Mouse (Mus musculus) CD4-positive helper T cell, adult 2 months (primary cell): ENCODE data around the gene Mea1.

Source experiments
- DNase-seq: peaks from one replicate; pipeline ENCODE4 v3.0.0-alpha.2; 2012; ENCODE audit warnings: low read depth, missing footprints, low spot score

Mea1 gene

GRCm38 (mm10) chr17:46678416-46678815 lies at the start of gene Mea1:
Gene Mea1, plus strand, starts transcription at chr17:46678793.
- no peak for DNase-seq

DNA sequence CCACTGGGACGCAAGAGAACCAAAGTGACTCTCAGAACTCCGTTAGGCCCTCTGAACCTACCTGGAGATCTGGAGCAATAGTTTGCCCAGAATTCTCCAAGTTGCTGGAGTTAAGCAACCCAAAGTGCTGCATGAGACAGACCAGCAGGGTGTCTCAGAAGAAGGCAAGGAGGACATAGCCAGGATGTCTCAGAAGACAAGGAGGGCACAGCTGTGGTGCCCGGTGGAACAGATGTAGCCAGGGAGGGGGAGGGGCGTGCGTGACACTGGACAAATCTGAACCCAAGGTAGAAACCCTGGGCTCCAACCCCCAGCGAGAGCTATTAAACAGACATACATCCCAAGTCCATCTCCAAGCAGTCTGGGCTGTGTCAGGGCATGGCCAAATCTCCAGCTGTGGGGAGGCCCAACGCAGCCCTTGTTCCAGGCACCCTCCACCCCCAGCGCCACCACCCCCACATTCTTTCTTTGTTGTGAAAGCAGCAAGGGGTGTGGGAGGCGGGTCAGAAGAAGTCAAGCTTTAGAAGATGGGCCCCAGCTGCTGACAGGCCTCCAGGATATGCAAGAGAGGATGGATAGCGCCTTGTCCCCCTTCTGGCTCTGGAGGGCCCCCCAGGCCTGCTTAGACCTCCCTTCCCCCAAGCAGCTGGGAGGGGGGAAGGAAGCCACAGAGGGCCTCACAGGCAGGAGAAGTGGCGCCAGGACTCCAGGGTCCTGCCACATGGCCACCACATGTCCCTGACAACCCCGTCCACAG lies 48.7 kb upstream of the Mea1 start:
- DNase-seq = no peak

GRCm38 (mm10) chr17:46636831-46637523 lies 41.6 kb upstream of the Mea1 start:
- peak; percentile 61 for DNase-seq

- DNase-seq = no peak
These were observed 38.7 kb upstream of the Mea1 start for GRCm38 (mm10) chr17:46639929-46640328.

GRCm38 (mm10) chr17:46642060-46642459 lies 36.5 kb upstream of the Mea1 start:
- no peak for DNase-seq

GRCm38 (mm10) chr17:46644152-46644805 lies 34.3 kb upstream of the Mea1 start:
- DNase-seq = no peak

GRCm38 (mm10) chr17:46644916-46645475 lies 33.6 kb upstream of the Mea1 start:
- DNase-seq = peak; percentile 23

GRCm38 (mm10) chr17:46645561-46646321 lies 32.9 kb upstream of the Mea1 start, which contains the start of the genes Klc4 and Mrpl2:
Gene Klc4, minus strand, starts transcription at chr17:46646022.
Gene Mrpl2, plus strand, starts transcription at chr17:46646229.
- peak; percentile 100 for DNase-seq

DNA sequence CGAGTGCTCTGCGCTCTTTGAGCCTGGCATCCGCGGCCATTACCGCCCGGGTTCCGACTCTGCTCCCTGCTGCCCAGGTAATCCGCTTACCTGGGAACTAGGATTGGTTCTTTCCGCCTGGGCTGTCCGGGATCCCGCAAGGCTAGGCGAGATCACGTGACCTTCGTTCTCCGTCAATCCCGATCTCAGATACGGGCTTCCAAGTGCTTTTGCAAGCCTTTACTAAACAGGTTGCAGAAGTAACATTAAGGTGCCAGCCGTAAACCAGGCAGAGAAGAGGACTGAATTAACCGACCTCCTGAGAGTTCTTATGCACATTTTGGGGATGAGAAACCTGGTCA lies 32.3 kb upstream of the Mea1 start:
- no peak for DNase-seq

DNA sequence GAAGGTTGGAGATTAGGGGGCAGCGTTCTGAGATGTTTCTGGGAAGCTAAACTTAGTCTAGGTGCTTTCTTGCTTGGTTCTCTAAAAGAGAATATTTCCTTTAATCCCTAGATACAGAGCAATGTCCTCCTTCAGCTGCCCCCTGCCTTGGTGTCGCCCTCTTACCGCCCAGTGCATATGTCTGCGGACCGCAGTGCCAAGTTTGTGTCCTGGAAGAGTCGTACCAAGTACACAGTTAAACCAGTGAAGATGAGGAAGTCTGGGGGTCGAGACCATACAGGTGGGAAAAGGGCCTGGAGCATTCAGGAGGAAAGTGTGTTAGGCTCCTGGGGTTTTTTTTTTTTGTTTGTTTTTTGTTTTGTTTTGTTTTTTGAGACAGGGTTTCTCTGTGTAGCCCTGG lies 31.3 kb upstream of the Mea1 start:
- DNase-seq = no peak

DNA sequence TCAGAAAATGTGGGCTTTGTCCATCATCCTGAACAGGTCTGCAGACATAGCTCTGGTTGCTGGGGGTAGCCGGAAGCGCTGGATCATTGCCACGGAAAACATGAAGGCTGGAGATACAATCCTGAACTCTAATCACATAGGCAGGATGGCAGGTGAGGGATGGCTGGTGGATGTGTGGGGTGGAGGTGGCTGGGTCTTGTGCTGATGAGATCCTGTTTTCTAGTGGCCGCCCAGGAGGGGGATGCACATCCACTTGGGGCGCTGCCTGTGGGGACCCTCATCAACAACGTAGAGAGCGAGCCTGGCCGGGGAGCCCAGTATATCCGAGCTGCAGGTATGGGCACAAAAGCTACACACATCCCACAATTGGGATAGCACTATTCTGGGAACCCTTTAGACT lies 30.2 kb upstream of the Mea1 start:
- no peak for DNase-seq

DNA sequence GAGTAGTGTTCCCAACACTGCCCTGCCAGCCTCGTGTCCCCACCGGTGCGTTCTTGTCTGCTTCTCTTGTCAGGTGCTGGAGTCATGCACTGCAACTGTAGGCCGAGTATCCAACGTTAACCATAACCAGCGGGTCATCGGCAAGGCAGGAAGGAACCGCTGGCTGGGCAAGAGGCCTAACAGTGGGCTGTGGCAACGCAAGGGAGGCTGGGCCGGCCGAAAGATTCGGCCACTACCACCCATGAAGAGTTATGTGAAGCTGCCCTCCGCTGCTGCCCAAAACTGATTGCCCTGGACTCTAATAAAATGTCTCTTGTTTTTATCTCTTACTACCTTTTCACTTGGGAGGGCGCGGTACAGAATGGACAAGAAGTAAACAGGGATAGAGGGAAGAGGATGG lies 28.8 kb upstream of the Mea1 start:
- no peak for DNase-seq

GRCm38 (mm10) chr17:46650232-46651031 lies 28.2 kb upstream of the Mea1 start, which contains the start of gene Cul7:
Gene Cul7, plus strand, starts transcription at chr17:46650337.
- peak; percentile 90 for DNase-seq

GRCm38 (mm10) chr17:46651292-46651691 lies 27.3 kb upstream of the Mea1 start:
- DNase-seq = no peak

GRCm38 (mm10) chr17:46651755-46652547 lies 26.6 kb upstream of the Mea1 start:
- DNase-seq = no peak

GRCm38 (mm10) chr17:46656054-46656453 lies 22.5 kb upstream of the Mea1 start:
- no peak for DNase-seq

DNA sequence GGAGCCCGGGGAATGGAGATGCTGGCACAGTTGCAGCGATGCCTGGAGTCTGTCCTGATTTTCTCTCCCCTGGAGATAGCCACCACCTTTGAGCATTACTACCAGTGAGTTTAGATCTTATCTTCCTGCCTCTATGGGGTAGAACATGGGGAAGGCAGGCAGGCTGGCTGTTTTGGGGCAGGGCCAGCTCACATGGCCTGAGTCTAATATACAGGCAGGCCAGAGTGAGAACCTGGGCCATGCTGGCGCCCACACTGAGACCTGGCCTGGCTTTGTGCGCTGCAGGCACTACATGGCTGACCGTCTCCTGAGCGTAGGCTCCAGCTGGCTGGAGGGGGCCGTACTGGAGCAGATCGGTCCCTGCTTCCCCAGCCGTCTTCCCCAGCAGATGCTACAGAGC lies 17.2 kb upstream of the Mea1 start:
- no peak for DNase-seq

- DNase-seq = no peak
These were observed 16.6 kb upstream of the Mea1 start for GRCm38 (mm10) chr17:46661981-46662380.

GRCm38 (mm10) chr17:46662730-46663129 lies 15.9 kb upstream of the Mea1 start:
- DNase-seq = no peak

DNA sequence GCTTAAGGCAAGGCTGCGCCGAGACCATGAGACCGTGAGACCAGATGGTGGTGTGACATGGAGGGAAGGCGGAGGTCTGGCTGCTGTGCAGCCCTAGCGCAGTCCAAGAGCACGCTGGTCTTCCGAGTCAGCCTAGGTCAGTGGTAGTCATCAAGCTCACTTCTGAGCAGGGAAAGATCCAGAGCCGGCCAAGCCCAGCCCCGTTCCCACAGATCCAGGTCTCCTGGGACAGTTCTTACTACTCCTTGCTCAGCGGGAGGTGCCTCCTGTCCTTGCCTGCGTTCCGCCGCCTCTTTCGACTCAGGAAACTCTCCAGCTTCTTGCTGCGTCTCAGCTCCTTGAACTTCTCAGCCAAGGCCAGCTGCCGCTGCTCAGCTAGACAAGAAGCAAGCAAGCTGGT lies 10.9 kb upstream of the Mea1 start:
- DNase-seq = no peak
